Mouse (Mus musculus) forebrain, embryonic 10.5 days (tissue): ENCODE results near the gene Slx4ip. TPM values are rescaled to one million over a fixed set of nuclear protein-coding genes. Genes with fewer than 3 reads are reported as not detected.

Experiments
- DNase-seq: peaks from one replicate; pipeline ENCODE4 v3.0.0-alpha.2; 2017; ENCODE audit warnings: low spot score; ENCODE audit errors: extremely low spot score
- H3K27ac ChIP-seq: fragments of 300-500 bp; sonication (generic); 2 replicates; pipeline ENCODE4 v1.5.1; 2016; ENCODE audit warnings: mild to moderate bottlenecking
- H3K27me3 ChIP-seq: fragments of 300-500 bp; sonication (generic); 2 replicates; pipeline ENCODE4 v1.6.1; 2016; ENCODE audit warnings: mild to moderate bottlenecking; ENCODE audit not compliant: poor library complexity, severe bottlenecking
- H3K36me3 ChIP-seq: fragments of 300-500 bp; sonication (generic); replicated peaks from 2 replicates; pipeline ENCODE4 v1.6.1; 2016; ENCODE audit warnings: mild to moderate bottlenecking, moderate library complexity
- H3K4me1 ChIP-seq: fragments of 300-500 bp; sonication (generic); 2 replicates; pipeline ENCODE4 v1.6.1; 2016
- H3K4me3 ChIP-seq: fragments of 300-500 bp; sonication (generic); 2 replicates; pipeline ENCODE4 v1.5.1; 2016; ENCODE audit warnings: mild to moderate bottlenecking, moderate library complexity
- H3K9me3 ChIP-seq: fragments of 300-500 bp; sonication (generic); 2 replicates; pipeline ENCODE4 v1.6.1; 2016; ENCODE audit warnings: mild to moderate bottlenecking, moderate library complexity
- WGBS: fragments of 180-500 bp; shearing (Covaris S2); methylation state at CpG from one replicate; pipeline ENCODE4 v1.1.7; 2016; 5-methylcytosine and 5-hydroxymethylcytosine counted together
- polyA plus RNA-seq: library from polyadenylated mRNA; unstranded; fragments of >200 nt; fragmentation: Nextera tagmentation; extraction: Ambion mirVana; gene quantifications from 2 replicates; pipeline ENCODE4 v1.2.1, GENCODE M21; 2016

Slx4ip gene
- polyA plus RNA-seq, 1 experiment from 2014 or later, result 8.1 TPM

GRCm38 (mm10) chr2:137013811-137014350 lies 122.9 kb downstream of the Slx4ip start:
- WGBS, result 77% methylated on average over 4 of the region's 4 CpGs
- DNase-seq, result no peak
- no peaks in the 10 kb centered on the region for H3K36me3 ChIP-seq
- peaks cover 19% of the 10 kb centered on the region for H3K4me1 ChIP-seq
- H3K9me3 ChIP-seq, result no peaks in the 10 kb centered on the region
- no peak overlapping the region for H3K4me3 ChIP-seq
- no peaks in the 10 kb centered on the region for H3K27me3 ChIP-seq
- H3K27ac ChIP-seq, result no peak overlapping the region

GRCm38 (mm10) chr2:137014423-137014822 lies 123.4 kb downstream of the Slx4ip start:
- Histone ChIP-seq H3K27ac (no peak overlapping the region), H3K27me3 (no peaks in the 10 kb centered on the region), H3K9me3 (no peaks in the 10 kb centered on the region), H3K4me1 (peaks cover 19% of the 10 kb centered on the region), H3K36me3 (no peaks in the 10 kb centered on the region), H3K4me3 (no peak overlapping the region)
- WGBS, result 88% methylated on average over 2 of the region's 2 CpGs
- DNase-seq, result no peak

GRCm38 (mm10) chr2:137044122-137044521 lies 153.1 kb downstream of the Slx4ip start:
- 94% methylated on average over 2 of the region's 2 CpGs for WGBS
- no peaks in the 10 kb centered on the region for H3K4me1 ChIP-seq
- DNase-seq, result no peak
- H3K4me3 ChIP-seq, result no peak overlapping the region
- H3K36me3 ChIP-seq, result peaks cover 5% of the 10 kb centered on the region
- no peaks in the 10 kb centered on the region for H3K9me3 ChIP-seq
- H3K27ac ChIP-seq, result no peak overlapping the region
- H3K27me3 ChIP-seq, result no peaks in the 10 kb centered on the region

GRCm38 (mm10) chr2:137049367-137049766 lies 158.3 kb downstream of the Slx4ip start:
- 84% methylated on average over 2 of the region's 2 CpGs for whole genome bisulfite sequencing
- Histone ChIP-seq H3K4me3 (no peak overlapping the region), H3K27ac (no peak overlapping the region), H3K9me3 (peaks cover 7% of the 10 kb centered on the region; the same call in 1 of the 2 replicates), H3K36me3 (peaks cover 2% of the 10 kb centered on the region), H3K27me3 (no peaks in the 10 kb centered on the region), H3K4me1 (no peaks in the 10 kb centered on the region)
- no peak for DNase-seq

GRCm38 (mm10) chr2:137049906-137050305 lies 158.9 kb downstream of the Slx4ip start:
- no peak overlapping the region for H3K27ac ChIP-seq
- no peaks in the 10 kb centered on the region for H3K4me1 ChIP-seq
- H3K36me3 ChIP-seq, result no peaks in the 10 kb centered on the region; the same call in 1 of the 2 replicates
- peaks cover 7% of the 10 kb centered on the region; the same call in 1 of the 2 replicates for H3K9me3 ChIP-seq
- no peak overlapping the region for H3K4me3 ChIP-seq
- no peak for DNase-seq
- 84% methylated on average over 1 of the region's 1 CpGs for WGBS
- no peaks in the 10 kb centered on the region for H3K27me3 ChIP-seq

GRCm38 (mm10) chr2:137063829-137064228 lies 172.8 kb downstream of the Slx4ip start:
- Histone ChIP-seq H3K4me1 (peaks cover 42% of the 10 kb centered on the region), H3K36me3 (peaks cover 12% of the 10 kb centered on the region), H3K27ac (no peak overlapping the region), H3K4me3 (no peak overlapping the region), H3K27me3 (no peaks in the 10 kb centered on the region), H3K9me3 (no peaks in the 10 kb centered on the region)
- WGBS, result 74% methylated on average over 1 of the region's 1 CpGs
- DNase-seq, result no peak

- Histone ChIP-seq H3K36me3 (peaks cover 15% of the 10 kb centered on the region), H3K4me3 (no peak overlapping the region), H3K4me1 (peaks cover 42% of the 10 kb centered on the region), H3K9me3 (no peaks in the 10 kb centered on the region), H3K27me3 (no peaks in the 10 kb centered on the region), H3K27ac (no peak overlapping the region; the same call in 1 of the 2 replicates)
- DNase-seq, result no peak
- WGBS, result 75% methylated on average over 3 of the region's 3 CpGs
Measured at GRCm38 (mm10) chr2:137064513-137064912, 173.5 kb downstream of the Slx4ip start.

- Histone ChIP-seq H3K36me3 (peaks cover 18% of the 10 kb centered on the region), H3K27me3 (no peaks in the 10 kb centered on the region), H3K27ac (no peak overlapping the region), H3K4me1 (peaks cover 50% of the 10 kb centered on the region), H3K9me3 (no peaks in the 10 kb centered on the region), H3K4me3 (no peak overlapping the region)
- no peak for DNase-seq
- WGBS, result 91% methylated on average over 10 of the region's 10 CpGs
Measured at GRCm38 (mm10) chr2:137067479-137068110, 176.6 kb downstream of the Slx4ip start.

- Histone ChIP-seq H3K27me3 (no peaks in the 10 kb centered on the region), H3K36me3 (peaks cover 7% of the 10 kb centered on the region), H3K4me3 (no peak overlapping the region), H3K9me3 (no peaks in the 10 kb centered on the region), H3K4me1 (peaks cover 48% of the 10 kb centered on the region), H3K27ac (peak overlapping the region; percentile 72)
- no peak for DNase-seq
- WGBS, result 18% methylated on average over 16 of the region's 16 CpGs
Measured at GRCm38 (mm10) chr2:137073473-137074312, 182.7 kb downstream of the Slx4ip start.

- 11% methylated on average over 2 of the region's 2 CpGs for WGBS
- H3K4me3 ChIP-seq, result no peak overlapping the region
- no peak for DNase-seq
- no peaks in the 10 kb centered on the region for H3K9me3 ChIP-seq
- no peaks in the 10 kb centered on the region for H3K27me3 ChIP-seq
- peaks cover 54% of the 10 kb centered on the region for H3K4me1 ChIP-seq
- H3K27ac ChIP-seq, result peak overlapping the region; percentile 72
- peaks cover 3% of the 10 kb centered on the region; the same call in 1 of the 2 replicates for H3K36me3 ChIP-seq
Measured at GRCm38 (mm10) chr2:137074313-137074620, 183.2 kb downstream of the Slx4ip start.

- H3K9me3 ChIP-seq, result no peaks in the 10 kb centered on the region
- no peaks in the 10 kb centered on the region for H3K27me3 ChIP-seq
- 71% methylated on average over 4 of the region's 4 CpGs for WGBS
- peaks cover 52% of the 10 kb centered on the region for H3K4me1 ChIP-seq
- DNase-seq, result no peak
- no peak overlapping the region for H3K4me3 ChIP-seq
- H3K27ac ChIP-seq, result no peak overlapping the region
- peaks cover 28% of the 10 kb centered on the region for H3K36me3 ChIP-seq
Measured at GRCm38 (mm10) chr2:137078771-137079170, 187.8 kb downstream of the Slx4ip start.

- DNase-seq, result no peak
- Histone ChIP-seq H3K4me3 (no peak overlapping the region), H3K36me3 (peaks cover 39% of the 10 kb centered on the region), H3K4me1 (peaks cover 41% of the 10 kb centered on the region), H3K27me3 (no peaks in the 10 kb centered on the region), H3K9me3 (no peaks in the 10 kb centered on the region), H3K27ac (peak overlapping the region; percentile 16; the same call in 1 of the 2 replicates)
- WGBS, result 39% methylated on average over 10 of the region's 10 CpGs
Measured at GRCm38 (mm10) chr2:137079721-137080320, 188.8 kb downstream of the Slx4ip start.
